Mouse (Mus musculus): ENCODE measurements around the gene Trhr2. TPM values are rescaled to one million over a fixed set of nuclear protein-coding genes. Genes with fewer than 3 reads are reported as not detected.

The Trhr2 gene
- total RNA-seq (2021), result 1 to 10 TPM in 1 of 2 experiments, under 1 TPM in 1; 0.83 to 1.3 TPM
- long read RNA-seq, partial matches to known transcripts, result 0 of 2 reads
- long read RNA-seq, other reads (novel, unspliced or antisense), result 2 of 2 reads

- DNase-seq (ENCODE audit: low spot score in 2 of 2), result no peak
These were observed at the start of gene Trhr2 for GRCm38 (mm10) chr8:122360696-122361416. Trhr2 (minus strand) TSS chr8:122360746.

- no peak for DNase-seq (ENCODE audit: low spot score in 2 of 2)
These were observed 47.1 kb upstream of the Trhr2 start for GRCm38 (mm10) chr8:122407678-122408077.

- no peak for DNase-seq (ENCODE audit: low spot score in 2 of 2)
These were observed 44.7 kb upstream of the Trhr2 start for GRCm38 (mm10) chr8:122405146-122405805.

GRCm38 (mm10) chr8:122398186-122398585 lies 37.6 kb upstream of the Trhr2 start:
- no peak for DNase-seq (ENCODE audit: low spot score in 2 of 2)

GRCm38 (mm10) chr8:122395291-122395690 lies 34.7 kb upstream of the Trhr2 start:
- no peak for DNase-seq (ENCODE audit: low spot score in 2 of 2)

- no peak for DNase-seq (ENCODE audit: low spot score in 2 of 2)
These were observed 33.2 kb upstream of the Trhr2 start for GRCm38 (mm10) chr8:122393717-122394116.

GRCm38 (mm10) chr8:122390758-122391157 lies 30.2 kb upstream of the Trhr2 start:
- no peak for DNase-seq (ENCODE audit: low spot score in 2 of 2)

GRCm38 (mm10) chr8:122389357-122389756 lies 28.8 kb upstream of the Trhr2 start:
- no peak for DNase-seq (ENCODE audit: low spot score in 2 of 2)

GRCm38 (mm10) chr8:122383039-122383438 lies 22.5 kb upstream of the Trhr2 start:
- no peak for DNase-seq (ENCODE audit: low spot score in 2 of 2)

GRCm38 (mm10) chr8:122376365-122377231 lies 16.1 kb upstream of the Trhr2 start, which contains the start of gene Zc3h18:
Zc3h18 (plus strand) TSS chr8:122376609.
- DNase-seq (ENCODE audit: low spot score in 2 of 2), result peak; percentile 99 to 100

- no peak for DNase-seq (ENCODE audit: low spot score in 2 of 2)
These were observed 15.3 kb upstream of the Trhr2 start for GRCm38 (mm10) chr8:122375751-122376364.

- no peak for DNase-seq (ENCODE audit: low spot score in 2 of 2)
These were observed 14.8 kb upstream of the Trhr2 start for GRCm38 (mm10) chr8:122375320-122375719.

GRCm38 (mm10) chr8:122371706-122372105 lies 11.2 kb upstream of the Trhr2 start:
- DNase-seq (ENCODE audit: low spot score in 2 of 2), result no peak

GRCm38 (mm10) chr8:122369665-122370064 lies 9.1 kb upstream of the Trhr2 start:
- peak; percentile 70 to 77 for DNase-seq (ENCODE audit: low spot score in 2 of 2)

GRCm38 (mm10) chr8:122368494-122368893 lies 7.9 kb upstream of the Trhr2 start:
- no peak for DNase-seq (ENCODE audit: low spot score in 2 of 2)

- no peak for DNase-seq (ENCODE audit: low spot score in 2 of 2)
These were observed 2.4 kb upstream of the Trhr2 start for GRCm38 (mm10) chr8:122362967-122363366.

GRCm38 (mm10) chr8:122362271-122362670 lies 1.7 kb upstream of the Trhr2 start:
- no peak for DNase-seq (ENCODE audit: low spot score in 2 of 2)

GRCm38 (mm10) chr8:122359111-122359775 lies 1.3 kb downstream of the Trhr2 start:
- DNase-seq (ENCODE audit: low spot score in 2 of 2), result no peak

- no peak for DNase-seq (ENCODE audit: low spot score in 2 of 2)
These were observed 2.9 kb downstream of the Trhr2 start for GRCm38 (mm10) chr8:122357641-122358040.

- DNase-seq (ENCODE audit: low spot score in 2 of 2), result no peak
These were observed 3.3 kb downstream of the Trhr2 start for GRCm38 (mm10) chr8:122357202-122357601.
